12 mouse cellular contexts compared by ENCODE assay signal in the genomic region with DNA sequence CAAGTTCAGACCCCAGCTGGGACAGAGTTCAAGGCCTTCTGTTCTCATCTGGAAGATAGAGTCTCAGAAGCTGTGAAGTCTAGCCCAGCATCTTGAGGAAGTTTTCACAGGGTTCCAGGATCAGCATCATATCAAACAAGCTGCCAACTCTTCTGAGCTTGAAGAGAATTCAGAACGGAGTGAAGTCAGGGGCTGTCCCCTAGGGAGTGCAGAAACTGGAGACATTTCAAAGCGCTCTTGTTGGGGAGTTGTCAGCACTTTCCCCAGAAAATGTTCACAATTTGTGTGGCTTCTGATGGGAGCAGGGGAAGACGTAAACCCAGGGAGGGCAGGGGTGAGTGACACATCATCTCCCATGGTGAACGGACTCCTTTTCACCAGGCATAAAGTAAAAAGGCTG.
DNase-seq lines count a peak whose midpoint lies in the region; ATAC-seq and TF ChIP-seq lines count a peak whose summit lies in the region.
"Had no signal": no experiment of that assay in that cellular context is flagged by ENCODE, and none has a peak within 500 bp of the region (broad histone marks: within the 10 kb centered on the region; RNA-seq: fewer than 3 reads in every experiment).

No protein-coding gene starts in this region.

- H3K4me3 ChIP-seq in lung, postnatal 0 days (ENCODE audit: low read depth, low read length), result no peak overlapping the region
- no peak overlapping the region for H3K4me3 ChIP-seq in gastrocnemius, adult 2 months
- H3K4me3 ChIP-seq: liver, embryonic 13.5 days had no signal

- intact Hi-C loops in heart, postnatal 25 days (cut with DNase I), result no loop called here
- intact Hi-C loops in gastrocnemius, adult 2 months (cut with DNase I), result no loop called here
- intact Hi-C loops in heart, postnatal 36 days (cut with DNase I), result no loop called here

- no peak overlapping the region for H3K9ac ChIP-seq in lung, postnatal 0 days (replicated peaks; ENCODE audit: low read depth)
- H3K9ac ChIP-seq: liver, embryonic 13.5 days had no signal

- H3K27me3 ChIP-seq in lung, postnatal 0 days (replicated peaks; ENCODE audit: insufficient read depth, low read length), result no peaks in the 10 kb centered on the region
- H3K27me3 ChIP-seq: liver, embryonic 13.5 days had no signal

- DNase-seq in heart, adult 8-10 months (ENCODE audit: low spot score), result peak; percentile 35
- DNase-seq in heart, postnatal 25 days (ENCODE audit: low spot score), result no peak
- peak; percentile 9 for DNase-seq in lung, postnatal 14 days
- DNase-seq in lung, postnatal 0 days (ENCODE audit: low spot score), result no peak
- DNase-seq in gastrocnemius, adult 2 months, result peak; percentile 49
- peak; percentile 31 to 40 for DNase-seq in heart, postnatal 36 days
- DNase-seq in spleen, postnatal 4 days (ENCODE audit: low spot score in 2 of 2), result no peak
- DNase-seq in retina, embryonic 14.5 days (ENCODE audit: low spot score), result no peak
- DNase-seq: adrenal gland, postnatal 14 days; cerebellum, adult 9-11 months; liver, embryonic 13.5 days; retina, postnatal 1 day had no signal

- no peak for ATAC-seq in lung, postnatal 0 days

- no peak overlapping the region for H3K27ac ChIP-seq in lung, postnatal 0 days (ENCODE audit: low read length)
- H3K27ac ChIP-seq in gastrocnemius, adult 2 months, result no peak overlapping the region
- H3K27ac ChIP-seq: liver, embryonic 13.5 days had no signal

- H3K4me1 ChIP-seq in lung, postnatal 0 days (ENCODE audit: insufficient read depth, low read depth, low read length), result no peaks in the 10 kb centered on the region; the same call in 1 of the 2 replicates
- H3K4me1 ChIP-seq: liver, embryonic 13.5 days had no signal

- H3K4me2 ChIP-seq in lung, postnatal 0 days (replicated peaks; ENCODE audit: low read depth, low read length), result no peak overlapping the region
- H3K4me2 ChIP-seq: liver, embryonic 13.5 days had no signal

- TF ChIP-seq EP300 in lung, postnatal 0 days (IDR thresholded peaks at IDR 0.05), result no peak

- no peak for TF ChIP-seq CTCF in lung, postnatal 0 days (IDR thresholded peaks at IDR 0.05)
- no peak for TF ChIP-seq CTCF in gastrocnemius, adult 2 months (IDR thresholded peaks at IDR 0.05)

- H3K36me3 ChIP-seq in lung, postnatal 0 days (ENCODE audit: insufficient read depth, low read length), result no peaks in the 10 kb centered on the region
- H3K36me3 ChIP-seq: liver, embryonic 13.5 days had no signal

- WGBS in lung, postnatal 0 days, result 58% methylated on average over 4 of the region's 4 CpGs

- no peaks in the 10 kb centered on the region for H3K9me3 ChIP-seq in lung, postnatal 0 days (ENCODE audit: low read length)
- H3K9me3 ChIP-seq: liver, embryonic 13.5 days had no signal

Comparison
In these comparisons a context has a peak if more than half of its experiments do, and no peak if none do; other contexts are left out.
1. DNase-seq: peak in heart, adult 8-10 months (single experiment), lung, postnatal 14 days (single experiment), gastrocnemius, adult 2 months (single experiment) and heart, postnatal 36 days (2 of 2); none in heart, postnatal 25 days (single experiment), lung, postnatal 0 days (single experiment), spleen, postnatal 4 days (0 of 2) and retina, embryonic 14.5 days (single experiment).